9 mouse cellular contexts compared by ENCODE assay signal in the genomic region with DNA sequence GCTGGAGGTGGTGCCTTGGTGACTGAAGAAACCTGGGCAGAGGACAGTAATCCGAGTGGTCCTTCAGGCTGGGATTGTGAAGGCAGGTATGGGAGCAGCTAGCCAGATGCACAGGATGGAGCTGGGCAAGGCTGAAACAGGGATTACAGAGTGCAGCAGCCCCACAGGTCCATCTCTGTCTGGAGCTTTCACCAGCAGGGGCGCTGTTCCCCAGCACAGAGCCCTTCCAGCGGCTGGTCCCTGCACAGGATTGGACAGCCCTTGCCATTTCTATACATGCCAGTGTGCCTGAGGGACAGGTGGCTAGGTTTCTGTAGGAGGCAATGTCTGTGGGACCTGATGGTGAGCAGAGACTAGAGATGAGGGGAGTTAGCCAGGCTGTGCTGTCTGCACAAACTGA.
DNase-seq lines count a peak whose midpoint lies in the region; ATAC-seq and TF ChIP-seq lines count a peak whose summit lies in the region.
"Had no signal": no experiment of that assay in that cellular context is flagged by ENCODE, and none has a peak within 500 bp of the region (broad histone marks: within the 10 kb centered on the region; RNA-seq: fewer than 3 reads in every experiment).

No protein-coding gene starts in this region.

- H3K4me3 ChIP-seq in intestine, postnatal 0 days (ENCODE audit: low read depth, low read length), result no peak overlapping the region
- H3K4me3 ChIP-seq: limb, embryonic 15.5 days had no signal

- H3K4me1 ChIP-seq in intestine, postnatal 0 days (replicated peaks; ENCODE audit: control insufficient read depth, insufficient read depth, low read length), result no peaks in the 10 kb centered on the region

- no peak overlapping the region for H3K27ac ChIP-seq in intestine, postnatal 0 days (ENCODE audit: low read depth, low read length)
- H3K27ac ChIP-seq: limb, embryonic 15.5 days had no signal

- TF ChIP-seq CTCF in intestine, postnatal 0 days (IDR thresholded peaks at IDR 0.05; ENCODE audit: low read depth), result peak; percentile 89

- H3K9ac ChIP-seq in intestine, postnatal 0 days (ENCODE audit: low read depth, low read length), result no peak overlapping the region
- H3K9ac ChIP-seq: limb, embryonic 15.5 days had no signal

- peak; percentile 57; the same call in 1 of the 2 replicates for ATAC-seq in common myeloid progenitor, adult 5-6 weeks (replicated peaks; ENCODE audit: low read depth, poor library complexity, severe bottlenecking)
- no peak for ATAC-seq in intestine, postnatal 0 days

- H3K36me3 ChIP-seq in intestine, postnatal 0 days (ENCODE audit: control insufficient read depth, insufficient read depth), result no peaks in the 10 kb centered on the region
- H3K36me3 ChIP-seq: limb, embryonic 15.5 days had no signal

- no peak overlapping the region for H3K4me2 ChIP-seq in intestine, postnatal 0 days (replicated peaks; ENCODE audit: low read depth)
- H3K4me2 ChIP-seq: limb, embryonic 15.5 days had no signal

- no peaks in the 10 kb centered on the region for H3K9me3 ChIP-seq in intestine, postnatal 0 days (ENCODE audit: control insufficient read depth)
- H3K9me3 ChIP-seq: limb, embryonic 15.5 days had no signal

- H3K27me3 ChIP-seq in intestine, postnatal 0 days (replicated peaks; ENCODE audit: control insufficient read depth, insufficient read depth, low read length), result no peaks in the 10 kb centered on the region

- WGBS in intestine, postnatal 0 days, result 27% methylated on average over 3 of the region's 3 CpGs

- intact Hi-C loops in gastrocnemius, postnatal 14 days (cut with DNase I; ENCODE audit: low total_unique reads), result loop anchor here (10.0 kb wide), 1 partner anchor 425 kb away; a partner anchor contains a TSS

- peak; percentile 23 for DNase-seq in gastrocnemius, postnatal 14 days
- no peak for DNase-seq in gastrocnemius, adult 8-10 months (ENCODE audit: low spot score in 2 of 2)
- peak; percentile 7 to 52 for DNase-seq in spleen, postnatal 10 days (ENCODE audit: low spot score in 2 of 2)
- DNase-seq in spleen, postnatal 36 days (ENCODE audit: low spot score in 2 of 2), result no peak
- DNase-seq in mesoderm, embryonic 11.5 days (ENCODE audit: low read depth, low spot score), result peak; percentile 70
- no peak for DNase-seq in spleen, postnatal 14 days (ENCODE audit: low spot score in 2 of 2)

Comparison
In these comparisons a context has a peak if more than half of its experiments do, and no peak if none do; other contexts are left out.
1. DNase-seq: peak in gastrocnemius, postnatal 14 days (single experiment), spleen, postnatal 10 days (2 of 2) and mesoderm, embryonic 11.5 days (single experiment); none in gastrocnemius, adult 8-10 months (0 of 2), spleen, postnatal 36 days (0 of 2) and spleen, postnatal 14 days (0 of 2).